Mouse (Mus musculus): ENCODE measurements around the gene March9. TPM values are rescaled to one million over a fixed set of nuclear protein-coding genes. Genes with fewer than 3 reads are reported as not detected.

The March9 gene
- polyA plus RNA-seq, 1 experiment from 2014 or later: 0.81 TPM

DNA sequence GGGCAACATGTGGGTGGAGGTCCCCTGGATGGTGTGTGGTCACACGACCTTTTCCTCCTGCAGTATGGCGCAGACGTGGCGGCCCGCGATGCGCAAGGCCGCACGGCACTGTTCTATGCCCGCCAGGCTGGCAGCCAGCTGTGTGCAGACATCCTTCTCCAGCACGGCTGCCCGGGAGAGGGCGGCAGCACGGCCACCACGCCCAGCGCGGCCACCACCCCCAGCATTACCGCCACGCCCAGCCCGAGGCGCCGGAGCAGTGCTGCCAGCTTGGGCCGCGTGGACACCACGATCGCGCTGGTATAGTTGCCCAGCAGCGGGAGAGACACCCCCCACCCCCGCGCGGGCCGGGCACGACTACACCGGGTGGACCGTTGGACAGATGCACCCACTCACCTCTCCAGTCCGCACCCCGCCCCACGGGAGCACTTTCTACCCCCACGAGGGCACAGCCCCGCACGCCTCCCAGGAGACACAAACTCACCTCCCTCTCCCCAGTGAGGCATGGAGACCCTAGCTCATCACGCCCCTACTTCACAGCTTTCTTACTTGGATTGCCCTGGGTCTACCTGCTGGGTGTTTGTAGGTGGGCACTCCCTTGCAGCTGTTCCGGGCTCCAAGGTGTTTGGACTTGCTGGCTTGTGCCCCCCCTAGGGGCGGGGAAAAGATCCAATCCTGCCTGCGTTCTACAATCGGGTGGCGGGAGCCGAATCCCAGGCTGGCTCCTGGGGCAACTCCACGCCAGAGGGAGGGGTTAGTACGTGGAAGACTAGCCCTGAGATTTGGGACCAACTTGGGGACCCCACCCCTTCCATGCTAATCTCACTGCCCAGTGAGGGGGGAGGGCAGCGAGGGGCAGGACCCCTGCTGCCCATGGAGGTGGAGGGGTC is 31.8 kb upstream of the March9 start:
- peak overlapping the region; percentile 44 for H3K4me2 ChIP-seq (replicated peaks; ENCODE audit: low read depth)
- 0 out of 2 replicates have a peak overlapping the region, but pooled peaks have one; percentile 27 for H3K9ac ChIP-seq (ENCODE audit: low read length)
- H3K36me3 ChIP-seq (ENCODE audit: control insufficient read depth, insufficient read depth, low read length): peaks cover 3% of the 10 kb centered on the region; the same call in 1 of the 2 replicates
- H3K4me1 ChIP-seq (replicated peaks; ENCODE audit: control insufficient read depth, insufficient read depth): 0 out of 2 replicates have a peak, but pooled peaks cover 7% of the 10 kb centered on the region
- WGBS: 8% methylated on average over 51 of the region's 51 CpGs
- ATAC-seq (ENCODE audit: low FRiP score, low TSS enrichment) (peak; percentile 62), DNase-seq (ENCODE audit: low spot score) (peak; percentile 85)
- TF ChIP-seq EP300 (optimal IDR thresholded peaks at IDR 0.05) (no peak), CTCF (IDR thresholded peaks at IDR 0.05; ENCODE audit: low read depth) (peak; percentile 41)
- H3K27ac ChIP-seq (replicated peaks): no peak overlapping the region
- H3K9me3 ChIP-seq (ENCODE audit: control insufficient read depth, low read length): no peaks in the 10 kb centered on the region
- H3K4me3 ChIP-seq (ENCODE audit: low read depth, low read length): peak overlapping the region; percentile 24
- H3K27me3 ChIP-seq (ENCODE audit: control insufficient read depth, insufficient read depth, low read length): peaks cover 5% of the 10 kb centered on the region; the same call in 1 of the 2 replicates

DNA sequence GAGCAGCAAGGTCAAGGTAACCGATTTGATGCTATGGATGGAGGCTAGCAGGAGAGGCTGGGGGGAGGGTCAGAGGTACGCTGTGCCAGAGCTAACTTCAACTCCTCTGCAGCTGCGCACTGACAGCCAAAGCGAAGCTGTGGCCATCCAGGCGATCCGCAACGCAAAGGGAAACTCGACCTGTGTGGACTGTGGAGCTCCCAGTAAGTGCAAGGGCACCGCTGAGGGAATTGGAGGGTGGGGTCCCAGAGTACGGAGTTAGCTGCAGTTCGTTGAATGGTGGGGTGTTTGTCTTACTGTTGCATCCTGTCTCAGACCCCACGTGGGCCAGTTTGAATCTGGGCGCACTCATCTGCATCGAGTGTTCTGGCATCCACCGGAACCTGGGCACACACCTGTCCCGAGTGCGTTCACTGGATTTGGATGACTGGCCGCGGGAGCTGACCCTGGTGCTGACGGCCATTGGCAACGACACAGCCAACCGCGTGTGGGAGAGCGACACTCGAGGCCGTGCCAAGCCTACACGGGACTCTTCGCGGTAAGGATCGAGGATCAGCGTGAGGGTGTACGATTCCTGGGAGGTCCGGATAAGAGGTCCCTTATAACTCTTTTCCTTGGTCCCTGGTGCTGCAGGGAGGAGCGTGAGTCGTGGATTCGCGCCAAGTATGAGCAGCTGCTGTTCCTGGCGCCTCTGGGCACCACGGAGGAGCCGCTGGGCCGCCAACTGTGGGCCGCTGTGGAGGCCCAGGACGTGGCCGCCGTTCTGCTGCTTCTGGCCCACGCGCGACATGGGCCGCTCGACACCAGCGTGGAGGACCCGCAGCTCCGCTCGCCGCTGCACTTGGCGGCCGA is 30.8 kb upstream of the March9 start:
- H3K27me3 ChIP-seq (ENCODE audit: control insufficient read depth, insufficient read depth, low read length): peaks cover 5% of the 10 kb centered on the region; the same call in 1 of the 2 replicates
- ATAC-seq (ENCODE audit: low FRiP score, low TSS enrichment) (peak; percentile 8; the same call in 1 of the 2 replicates), DNase-seq (ENCODE audit: low spot score) (peak; percentile 77)
- no peak overlapping the region for H3K9ac ChIP-seq (ENCODE audit: low read length)
- no peaks in the 10 kb centered on the region for H3K9me3 ChIP-seq (ENCODE audit: control insufficient read depth, low read length)
- H3K4me2 ChIP-seq (replicated peaks; ENCODE audit: low read depth): peak overlapping the region; percentile 44
- H3K36me3 ChIP-seq (ENCODE audit: control insufficient read depth, insufficient read depth, low read length): no peaks in the 10 kb centered on the region; the same call in 1 of the 2 replicates
- 0 out of 2 replicates have a peak, but pooled peaks cover 7% of the 10 kb centered on the region for H3K4me1 ChIP-seq (replicated peaks; ENCODE audit: control insufficient read depth, insufficient read depth)
- 12% methylated on average over 57 of the region's 57 CpGs for WGBS
- peak overlapping the region; percentile 24 for H3K4me3 ChIP-seq (ENCODE audit: low read depth, low read length)
- TF ChIP-seq EP300 (optimal IDR thresholded peaks at IDR 0.05): no peak
- TF ChIP-seq CTCF (IDR thresholded peaks at IDR 0.05; ENCODE audit: low read depth): no peak
- H3K27ac ChIP-seq (replicated peaks): no peak overlapping the region

DNA sequence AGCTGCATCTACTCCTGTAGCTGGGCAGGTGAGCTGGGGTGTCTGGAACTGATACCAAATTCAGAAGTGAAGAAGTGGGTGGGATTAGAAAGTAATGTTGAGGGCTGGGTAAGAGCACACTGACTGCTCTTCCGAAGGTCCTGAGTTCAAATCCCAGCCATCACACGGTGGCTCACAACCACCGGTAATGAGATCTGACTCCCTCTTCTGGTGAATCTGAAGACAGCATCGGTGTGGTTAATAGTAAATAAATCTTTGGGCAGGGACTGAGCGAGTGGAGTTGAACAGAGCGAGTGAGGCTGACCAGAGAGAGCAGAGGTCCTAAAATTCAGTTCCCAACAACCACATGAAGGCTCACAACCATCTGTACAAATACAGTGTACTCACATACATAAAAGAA is 25.6 kb upstream of the March9 start:
- TF ChIP-seq CTCF (IDR thresholded peaks at IDR 0.05; ENCODE audit: low read depth) (peak; percentile 41), EP300 (optimal IDR thresholded peaks at IDR 0.05) (no peak)
- ATAC-seq (ENCODE audit: low FRiP score, low TSS enrichment) (no peak), DNase-seq (ENCODE audit: low spot score) (no peak)
- no peak overlapping the region for H3K27ac ChIP-seq (replicated peaks)
- no peaks in the 10 kb centered on the region for H3K9me3 ChIP-seq (ENCODE audit: control insufficient read depth, low read length)
- H3K4me2 ChIP-seq (replicated peaks; ENCODE audit: low read depth): no peak overlapping the region
- H3K4me3 ChIP-seq (ENCODE audit: low read depth, low read length): no peak overlapping the region
- H3K9ac ChIP-seq (ENCODE audit: low read length): no peak overlapping the region
- no peaks in the 10 kb centered on the region for H3K4me1 ChIP-seq (replicated peaks; ENCODE audit: control insufficient read depth, insufficient read depth)
- H3K27me3 ChIP-seq (ENCODE audit: control insufficient read depth, insufficient read depth, low read length): peaks cover 5% of the 10 kb centered on the region
- 60% methylated on average over 6 of the region's 6 CpGs for WGBS
- no peaks in the 10 kb centered on the region for H3K36me3 ChIP-seq (ENCODE audit: control insufficient read depth, insufficient read depth, low read length)

DNA sequence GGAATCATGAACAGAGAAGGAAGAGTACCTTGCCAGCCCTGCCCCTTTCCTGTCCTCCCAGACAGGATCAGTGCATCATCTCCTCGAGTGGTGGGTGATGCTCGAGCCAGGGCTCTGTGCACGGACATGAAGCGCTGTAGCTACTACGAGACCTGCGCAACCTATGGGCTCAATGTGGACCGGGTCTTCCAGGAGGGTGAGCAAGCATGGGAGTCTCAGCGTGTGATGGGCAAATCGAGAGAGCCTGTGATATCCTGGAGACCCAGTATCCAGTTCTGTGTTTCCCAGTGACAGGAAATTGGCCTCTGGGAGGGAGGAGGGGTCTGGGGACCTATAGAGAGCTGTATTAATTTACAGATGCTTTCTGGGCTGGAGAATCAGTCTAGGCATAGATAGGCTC is 25.1 kb upstream of the March9 start:
- no peak for TF ChIP-seq CTCF (IDR thresholded peaks at IDR 0.05; ENCODE audit: low read depth)
- TF ChIP-seq EP300 (optimal IDR thresholded peaks at IDR 0.05): no peak
- Histone ChIP-seq H3K9me3 (ENCODE audit: control insufficient read depth, low read length) (no peaks in the 10 kb centered on the region), H3K27me3 (ENCODE audit: control insufficient read depth, insufficient read depth, low read length) (peaks cover 5% of the 10 kb centered on the region), H3K36me3 (ENCODE audit: control insufficient read depth, insufficient read depth, low read length) (no peaks in the 10 kb centered on the region), H3K9ac (ENCODE audit: low read length) (no peak overlapping the region), H3K4me3 (ENCODE audit: low read depth, low read length) (no peak overlapping the region), H3K4me1 (replicated peaks; ENCODE audit: control insufficient read depth, insufficient read depth) (no peaks in the 10 kb centered on the region), H3K27ac (replicated peaks) (no peak overlapping the region), H3K4me2 (replicated peaks; ENCODE audit: low read depth) (no peak overlapping the region)
- DNase-seq (ENCODE audit: low spot score) (no peak), ATAC-seq (ENCODE audit: low FRiP score, low TSS enrichment) (no peak)
- WGBS: 84% methylated on average over 9 of the region's 9 CpGs

DNA sequence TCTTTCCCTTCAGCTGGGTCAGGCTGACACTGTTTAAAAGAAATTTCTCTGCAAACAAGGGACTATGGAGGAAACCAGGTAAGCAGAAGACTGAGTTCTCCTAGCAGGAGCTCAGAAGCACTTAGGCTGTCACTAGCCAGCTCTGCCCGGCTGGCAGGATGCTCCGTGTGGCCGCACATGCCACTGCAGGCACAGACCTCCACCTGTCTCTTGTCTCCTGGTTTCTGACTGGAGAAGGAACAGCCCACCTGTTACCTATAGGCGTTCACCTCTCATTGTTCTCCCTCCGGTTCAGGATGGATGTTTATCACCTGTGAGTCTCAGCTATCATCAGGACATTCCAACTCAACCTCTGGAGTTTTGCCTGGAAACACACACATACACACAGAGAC is 23.9 kb upstream of the March9 start:
- no peak for DNase-seq (ENCODE audit: low spot score)
- Histone ChIP-seq H3K27me3 (ENCODE audit: control insufficient read depth, insufficient read depth, low read length) (peaks cover 5% of the 10 kb centered on the region), H3K4me3 (ENCODE audit: low read depth, low read length) (no peak overlapping the region), H3K9ac (ENCODE audit: low read length) (no peak overlapping the region), H3K4me2 (replicated peaks; ENCODE audit: low read depth) (no peak overlapping the region), H3K9me3 (ENCODE audit: control insufficient read depth, low read length) (no peaks in the 10 kb centered on the region), H3K4me1 (replicated peaks; ENCODE audit: control insufficient read depth, insufficient read depth) (no peaks in the 10 kb centered on the region; the same call in 1 of the 2 replicates), H3K36me3 (ENCODE audit: control insufficient read depth, insufficient read depth, low read length) (no peaks in the 10 kb centered on the region), H3K27ac (replicated peaks) (no peak overlapping the region)
- WGBS: 26% methylated on average over 5 of the region's 5 CpGs
- ATAC-seq (ENCODE audit: low FRiP score, low TSS enrichment): no peak
- TF ChIP-seq EP300 (optimal IDR thresholded peaks at IDR 0.05) (no peak), CTCF (IDR thresholded peaks at IDR 0.05; ENCODE audit: low read depth) (no peak)
